Mouse (Mus musculus) ES-E14 (cell line): ENCODE results near the gene Zan.

Experiments
- HCFC1 ChIP-seq: IDR thresholded peaks from 2 replicates; pipeline ENCODE4 v1.6.1; 2012; ENCODE audit warnings: low read length, inconsistent platforms, borderline replicate concordance; ENCODE audit not compliant: insufficient read depth
- ZNF384 ChIP-seq: IDR thresholded peaks from 2 replicates; pipeline ENCODE4 v1.6.1; 2012; ENCODE audit warnings: low read depth, low read length, inconsistent platforms

GRCm38 (mm10) chr5:137510573-137511390 lies 33.9 kb upstream of the Zan start:
- TF ChIP-seq HCFC1, result no peak
- TF ChIP-seq ZNF384, result no peak
